Mouse (Mus musculus) frontal cortex, adult (tissue): Measurements from ENCODE around the gene Cotl1.
A peak's percentile ranks its signal among the peaks of the same experiment; 100 is the strongest.

Experiments used
- ATAC-seq: cut with Nextera tagmentation; 2 replicates; pipeline ENCODE4 v1.9.2; 2017; ENCODE audit warnings: mild to moderate bottlenecking, moderate library complexity, mixed read lengths; ENCODE audit not compliant: low TSS enrichment

Gene Cotl1

DNA sequence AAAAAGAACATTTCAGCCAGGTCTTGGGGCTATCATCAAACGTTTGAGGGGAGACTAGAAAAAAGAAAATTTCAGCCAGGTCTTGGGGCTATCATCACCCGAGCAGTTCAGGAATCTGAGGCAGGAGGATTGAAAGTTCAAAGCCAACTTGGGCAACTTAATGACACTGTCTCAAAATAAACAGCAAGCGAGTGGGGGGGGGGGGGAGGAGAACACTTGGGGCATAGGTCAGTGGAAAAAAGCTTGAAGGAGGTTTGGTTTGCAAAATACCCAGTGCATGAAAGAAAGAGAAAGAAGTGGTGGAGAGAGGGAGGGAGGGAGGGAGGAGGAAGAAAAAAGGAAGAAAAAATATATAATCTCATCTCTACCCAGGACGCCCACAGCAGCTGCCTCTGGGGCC is 53.0 kb downstream of the Cotl1 start:
- no peak for ATAC-seq

DNA sequence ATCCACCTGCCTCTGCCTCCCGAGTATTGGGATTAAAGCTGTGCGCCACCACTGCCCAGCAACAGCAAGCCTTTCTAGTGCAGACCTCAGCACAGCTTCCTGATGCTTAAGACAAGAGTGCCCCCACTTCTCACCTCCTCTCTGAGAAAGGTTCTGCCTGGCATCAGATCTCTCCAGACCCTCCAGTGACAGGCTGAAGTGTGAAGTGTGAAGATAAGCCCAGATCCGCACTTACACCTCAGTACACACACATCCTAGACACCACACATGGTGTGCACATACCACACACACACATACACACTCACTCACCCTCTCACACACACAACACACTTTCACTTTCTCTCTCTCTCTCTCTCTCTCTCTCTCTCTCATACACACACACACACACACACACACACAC is 53.5 kb downstream of the Cotl1 start:
- no peak for ATAC-seq

- ATAC-seq, result peak; percentile 24; the same call in 1 of the 2 replicates
These were observed 54.5 kb downstream of the Cotl1 start for GRCm38 (mm10) chr8:119785764-119786405.

GRCm38 (mm10) chr8:119784676-119785075 is 55.7 kb downstream of the Cotl1 start:
- no peak for ATAC-seq

DNA sequence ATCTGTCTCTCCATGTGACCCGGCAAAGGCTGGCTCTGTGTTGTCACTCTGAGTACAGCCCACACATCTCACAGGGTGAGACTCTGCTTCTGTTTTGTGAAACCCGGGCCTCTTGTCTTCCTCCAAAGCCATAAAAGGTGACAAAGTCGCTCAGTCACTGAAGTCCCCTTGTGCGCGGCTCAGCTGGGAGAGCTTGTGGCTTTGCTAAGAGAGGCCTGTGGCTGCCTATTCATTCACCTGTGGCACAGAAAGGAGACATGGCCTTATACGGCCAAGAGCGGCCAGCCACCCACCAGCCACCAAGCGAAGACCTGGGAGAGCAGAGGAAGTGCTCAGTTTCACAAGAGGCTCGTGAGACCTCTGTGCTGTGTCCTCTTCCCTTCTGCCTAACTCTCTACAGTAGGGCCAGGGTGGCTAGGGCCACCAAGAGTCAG is 56.2 kb downstream of the Cotl1 start:
- no peak for ATAC-seq

- ATAC-seq, result no peak
These were observed 56.8 kb downstream of the Cotl1 start for GRCm38 (mm10) chr8:119783579-119783978.

GRCm38 (mm10) chr8:119782715-119783114 is 57.6 kb downstream of the Cotl1 start:
- ATAC-seq, result no peak

DNA sequence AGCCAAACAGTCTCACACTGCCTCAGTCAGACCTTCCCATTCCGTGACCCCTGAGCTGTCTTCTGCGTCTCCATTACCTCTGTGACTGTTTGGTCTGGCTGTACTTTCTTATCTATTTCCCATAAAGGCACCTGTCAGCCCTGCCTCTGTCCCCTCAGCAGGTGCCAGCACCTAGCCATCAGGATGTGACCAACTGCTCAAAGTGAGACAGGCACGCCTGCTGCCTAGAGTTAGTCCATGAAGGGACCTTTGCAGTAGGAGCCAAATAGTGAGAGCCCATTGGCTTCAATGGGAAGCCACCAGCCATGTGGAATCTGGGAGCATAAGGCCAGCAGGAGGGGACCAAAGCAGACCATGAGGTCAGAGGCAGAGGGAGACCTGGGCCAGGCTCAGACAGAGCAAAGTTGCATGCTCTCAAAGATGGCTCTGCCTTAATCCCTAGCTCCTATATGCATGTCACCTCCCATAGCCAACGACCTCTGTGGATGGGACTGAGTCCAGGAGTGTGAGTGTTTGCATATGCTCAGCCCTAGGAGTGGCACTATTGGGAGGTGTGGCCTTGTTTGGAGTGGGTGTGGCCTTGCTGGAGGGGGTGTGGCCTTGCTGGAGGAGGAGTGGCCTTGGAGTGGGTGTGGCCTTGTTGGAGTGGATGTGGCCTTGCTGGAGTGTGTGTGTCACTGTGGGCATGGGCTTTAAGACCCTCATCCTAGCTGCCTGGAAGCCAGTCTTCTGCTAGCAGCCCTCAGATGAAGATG is 59.1 kb downstream of the Cotl1 start:
- no peak for ATAC-seq

- ATAC-seq, result no peak
These were observed 59.8 kb downstream of the Cotl1 start for GRCm38 (mm10) chr8:119780402-119781049.

DNA sequence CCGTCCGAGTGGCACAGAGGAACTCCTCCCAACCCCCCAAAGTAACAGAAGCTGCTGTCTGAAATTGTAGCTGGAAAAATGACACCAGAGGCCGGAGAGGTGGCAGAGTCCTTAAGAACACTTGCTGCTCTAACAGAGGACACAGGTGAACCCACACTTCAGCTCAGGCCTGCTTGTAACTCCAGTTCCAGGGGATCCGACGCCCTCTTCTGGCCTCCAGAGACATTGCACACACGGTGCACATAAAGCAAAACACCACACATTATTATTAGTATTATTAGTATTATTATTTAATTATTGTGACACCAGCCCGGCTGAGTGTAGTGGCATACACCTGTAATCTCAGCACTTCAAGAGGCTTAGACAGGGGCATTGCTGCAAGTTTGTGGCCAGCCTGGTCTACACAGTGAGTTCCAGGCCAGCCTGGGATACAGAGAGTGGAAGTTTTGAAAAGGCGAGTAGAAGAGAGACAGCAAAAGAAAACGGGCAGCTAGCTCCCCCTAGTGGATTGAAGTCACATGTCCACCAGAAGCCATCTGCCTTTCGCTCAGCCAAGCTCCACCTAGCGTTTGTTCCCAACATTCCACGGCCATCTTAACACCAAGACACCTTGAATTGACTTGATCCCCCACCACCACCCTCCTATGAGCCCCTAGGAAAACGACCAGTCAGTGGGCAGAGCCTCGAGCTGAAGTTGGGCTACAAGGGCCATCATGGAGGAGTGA is 61.2 kb downstream of the Cotl1 start:
- ATAC-seq, result peak; percentile 53

- ATAC-seq, result peak; percentile 95
These were observed 62.1 kb downstream of the Cotl1 start, which contains the start of gene Tldc1 for GRCm38 (mm10) chr8:119778263-119778662. TSS of gene Tldc1 (minus strand) at chr8:119778416.

- peak; percentile 1; the same call in 1 of the 2 replicates for ATAC-seq
These were observed 62.6 kb downstream of the Cotl1 start for GRCm38 (mm10) chr8:119777765-119778164.

DNA sequence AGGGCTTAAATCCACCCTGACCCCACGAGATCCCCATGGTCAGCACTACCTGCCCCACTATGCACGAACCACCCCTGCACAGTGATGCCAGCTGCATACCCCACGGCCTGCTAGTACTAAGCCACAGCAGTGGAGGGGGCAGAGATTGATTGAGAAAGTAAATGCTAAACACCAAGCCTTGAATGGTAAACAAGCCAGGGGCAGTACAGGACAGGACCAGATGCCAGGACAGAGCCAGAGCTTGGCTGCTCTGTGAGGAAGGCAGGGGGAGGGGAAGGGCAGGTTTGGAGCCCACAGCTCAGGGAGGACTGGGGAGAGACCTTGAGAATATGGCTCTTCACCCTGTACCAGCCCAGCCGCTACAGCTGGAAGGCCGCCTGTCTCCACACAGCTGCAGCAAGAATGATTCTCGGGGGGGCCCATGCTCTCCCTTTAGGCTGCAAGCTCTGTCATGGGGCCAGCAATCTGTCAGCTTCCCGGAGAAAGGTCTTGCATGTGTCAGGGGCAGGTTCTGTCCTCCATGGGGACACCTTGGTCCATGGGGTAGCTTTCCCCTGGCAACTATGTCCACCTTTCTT is 63.6 kb downstream of the Cotl1 start:
- ATAC-seq, result no peak

GRCm38 (mm10) chr8:119765761-119766444 is 74.4 kb downstream of the Cotl1 start:
- no peak for ATAC-seq

DNA sequence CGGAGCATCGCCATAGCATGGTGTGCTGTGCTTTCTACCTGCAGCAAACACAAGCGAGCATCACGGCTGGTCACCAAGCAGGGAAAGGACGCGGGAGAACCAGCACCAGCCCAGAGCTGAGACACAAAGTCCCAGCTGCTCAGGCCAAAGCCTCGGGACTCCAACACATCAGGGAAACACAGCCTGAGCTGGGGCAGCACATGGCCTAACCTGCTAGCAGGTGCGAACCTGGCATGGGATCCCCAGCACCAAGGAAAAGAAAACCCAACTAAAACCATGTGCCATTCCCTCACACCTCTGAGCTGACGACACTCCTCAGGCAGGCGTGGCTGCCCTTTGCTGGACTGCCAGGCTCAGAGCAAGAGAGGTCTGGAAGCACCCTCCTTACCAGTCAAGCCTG is 75.0 kb downstream of the Cotl1 start:
- ATAC-seq, result no peak

GRCm38 (mm10) chr8:119762226-119763220 is 77.8 kb downstream of the Cotl1 start:
- ATAC-seq, result no peak

DNA sequence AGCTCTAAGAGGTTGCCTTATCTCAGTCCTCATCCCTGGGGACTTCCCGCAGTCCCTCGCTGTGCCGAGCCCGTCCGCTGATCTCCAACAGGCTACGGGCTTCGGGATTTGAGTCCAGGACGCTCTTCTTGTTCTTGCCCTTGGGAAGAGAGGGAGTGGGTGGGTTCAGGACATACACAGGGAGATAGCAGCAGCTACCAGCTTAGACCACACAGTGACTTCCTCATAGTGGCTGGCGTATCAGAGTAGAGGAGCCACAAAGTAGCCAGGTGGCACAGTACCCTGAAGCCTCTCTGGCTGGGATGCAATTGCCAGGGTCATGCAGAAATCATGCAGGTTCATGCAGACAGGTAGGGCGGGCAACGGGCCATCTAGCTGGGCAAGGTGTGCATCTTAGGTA is 78.7 kb downstream of the Cotl1 start:
- ATAC-seq, result no peak
